Mouse (Mus musculus): Measurements from ENCODE around the gene Rubcnl. TPM values are rescaled to one million over a fixed set of nuclear protein-coding genes. Genes with fewer than 3 reads are reported as not detected.

Gene Rubcnl
- polyA plus RNA-seq, 2 experiments: 0.09 to 0.21 TPM

- H3K4me1 ChIP-seq (replicated peaks; ENCODE audit: control insufficient read depth in 2 of 2, insufficient read depth in 2 of 2, low read length in 1 of 2): 0 out of 4 replicates have a peak, but pooled peaks cover 0 to 2% of the 10 kb centered on the region in 2 experiments
- H3K4me3 ChIP-seq (ENCODE audit: insufficient read depth in 1 of 2, low read depth in 2 of 2, low read length in 2 of 2): 0 out of 4 replicates have a peak overlapping the region, but pooled peaks of 1 of the 2 experiments have one; percentile 0
- ATAC-seq (ENCODE audit: insufficient read depth) (0 out of 2 replicates have a peak, but pooled peaks have one; percentile 28), DNase-seq (ENCODE audit: low read depth in 3 of 3, low spot score in 3 of 3) (no peak)
- H3K36me3 ChIP-seq (replicated peaks; ENCODE audit: control insufficient read depth, insufficient read depth, low read depth): no peaks in the 10 kb centered on the region
- 18% methylated on average over 17 of the region's 19 CpGs for WGBS (ENCODE audit: insufficient replicate concordance)
- no peak overlapping the region for H3K27ac ChIP-seq
- peak overlapping the region; percentile 35 for H3K4me2 ChIP-seq (ENCODE audit: low read depth)
- no peak for TF ChIP-seq EP300 (IDR thresholded peaks at IDR 0.05; ENCODE audit: low read depth)
- TF ChIP-seq CTCF (IDR thresholded peaks at IDR 0.05; ENCODE audit: low read depth): peak; percentile 27; the same call in 1 of the 2 replicates
- no peak overlapping the region for H3K9ac ChIP-seq (replicated peaks)
- H3K27me3 ChIP-seq (ENCODE audit: control insufficient read depth, insufficient read depth, low read length): no peaks in the 10 kb centered on the region
- no peaks in the 10 kb centered on the region for H3K9me3 ChIP-seq (ENCODE audit: control insufficient read depth, low read length)
Observed at GRCm38 (mm10) chr14:75068430-75069112, 52.7 kb downstream of the Rubcnl start.

- no peak overlapping the region for H3K27ac ChIP-seq
- WGBS (ENCODE audit: insufficient replicate concordance): 9% methylated on average over 7 of the region's 7 CpGs
- H3K4me1 ChIP-seq (replicated peaks; ENCODE audit: control insufficient read depth in 2 of 2, insufficient read depth in 2 of 2, low read length in 1 of 2): 0 out of 4 replicates have a peak, but pooled peaks cover 0 to 2% of the 10 kb centered on the region in 2 experiments
- H3K9ac ChIP-seq (replicated peaks): no peak overlapping the region
- no peak for DNase-seq (ENCODE audit: low read depth in 3 of 3, low spot score in 3 of 3)
- H3K4me2 ChIP-seq (ENCODE audit: low read depth): peak overlapping the region; percentile 35
- no peaks in the 10 kb centered on the region for H3K36me3 ChIP-seq (replicated peaks; ENCODE audit: control insufficient read depth, insufficient read depth, low read depth)
- ATAC-seq (ENCODE audit: insufficient read depth): no peak
- no peaks in the 10 kb centered on the region for H3K27me3 ChIP-seq (ENCODE audit: control insufficient read depth, insufficient read depth, low read length)
- no peaks in the 10 kb centered on the region for H3K9me3 ChIP-seq (ENCODE audit: control insufficient read depth, low read length)
- H3K4me3 ChIP-seq (ENCODE audit: insufficient read depth in 1 of 2, low read depth in 2 of 2, low read length in 2 of 2): no peak overlapping the region
- TF ChIP-seq CTCF (IDR thresholded peaks at IDR 0.05; ENCODE audit: low read depth): no peak
- TF ChIP-seq EP300 (IDR thresholded peaks at IDR 0.05; ENCODE audit: low read depth): no peak
Observed at GRCm38 (mm10) chr14:75069356-75069979, 53.6 kb downstream of the Rubcnl start.

GRCm38 (mm10) chr14:75071091-75071490 is 55.3 kb downstream of the Rubcnl start:
- Histone ChIP-seq H3K4me3 (ENCODE audit: insufficient read depth in 1 of 2, low read depth in 2 of 2, low read length in 2 of 2) (no peak overlapping the region), H3K9me3 (ENCODE audit: control insufficient read depth, low read length) (no peaks in the 10 kb centered on the region), H3K27ac (no peak overlapping the region), H3K4me1 (replicated peaks; ENCODE audit: control insufficient read depth in 2 of 2, insufficient read depth in 2 of 2, low read length in 1 of 2) (0 out of 4 replicates have a peak, but pooled peaks cover 0 to 2% of the 10 kb centered on the region in 2 experiments), H3K4me2 (ENCODE audit: low read depth) (no peak overlapping the region), H3K36me3 (replicated peaks; ENCODE audit: control insufficient read depth, insufficient read depth, low read depth) (no peaks in the 10 kb centered on the region), H3K27me3 (ENCODE audit: control insufficient read depth, insufficient read depth, low read length) (no peaks in the 10 kb centered on the region), H3K9ac (replicated peaks) (no peak overlapping the region)
- ATAC-seq (ENCODE audit: insufficient read depth) (no peak), DNase-seq (ENCODE audit: low read depth in 3 of 3, low spot score in 3 of 3) (no peak)
- TF ChIP-seq CTCF (IDR thresholded peaks at IDR 0.05; ENCODE audit: low read depth): no peak
- no peak for TF ChIP-seq EP300 (IDR thresholded peaks at IDR 0.05; ENCODE audit: low read depth)
- 67% methylated on average over 15 of the region's 15 CpGs for WGBS (ENCODE audit: insufficient replicate concordance)

- H3K36me3 ChIP-seq (replicated peaks; ENCODE audit: control insufficient read depth, insufficient read depth, low read depth): no peaks in the 10 kb centered on the region
- no peaks in the 10 kb centered on the region for H3K9me3 ChIP-seq (ENCODE audit: control insufficient read depth, low read length)
- H3K4me3 ChIP-seq (ENCODE audit: insufficient read depth in 1 of 2, low read depth in 2 of 2, low read length in 2 of 2): no peak overlapping the region
- TF ChIP-seq EP300 (IDR thresholded peaks at IDR 0.05; ENCODE audit: low read depth): no peak
- TF ChIP-seq CTCF (IDR thresholded peaks at IDR 0.05; ENCODE audit: low read depth): no peak
- no peaks in the 10 kb centered on the region for H3K4me1 ChIP-seq (replicated peaks; ENCODE audit: control insufficient read depth in 2 of 2, insufficient read depth in 2 of 2, low read length in 1 of 2)
- no peaks in the 10 kb centered on the region for H3K27me3 ChIP-seq (ENCODE audit: control insufficient read depth, insufficient read depth, low read length)
- H3K9ac ChIP-seq (replicated peaks): no peak overlapping the region
- 39% methylated on average over 10 of the region's 10 CpGs for WGBS (ENCODE audit: insufficient replicate concordance)
- H3K27ac ChIP-seq: no peak overlapping the region
- no peak overlapping the region for H3K4me2 ChIP-seq (ENCODE audit: low read depth)
- no peak for DNase-seq (ENCODE audit: low read depth in 3 of 3, low spot score in 3 of 3)
- no peak for ATAC-seq (ENCODE audit: insufficient read depth)
Observed at GRCm38 (mm10) chr14:75075299-75076180, 59.7 kb downstream of the Rubcnl start.

All from liver, embryonic 14.5 days (tissue).